In the genomic region with DNA sequence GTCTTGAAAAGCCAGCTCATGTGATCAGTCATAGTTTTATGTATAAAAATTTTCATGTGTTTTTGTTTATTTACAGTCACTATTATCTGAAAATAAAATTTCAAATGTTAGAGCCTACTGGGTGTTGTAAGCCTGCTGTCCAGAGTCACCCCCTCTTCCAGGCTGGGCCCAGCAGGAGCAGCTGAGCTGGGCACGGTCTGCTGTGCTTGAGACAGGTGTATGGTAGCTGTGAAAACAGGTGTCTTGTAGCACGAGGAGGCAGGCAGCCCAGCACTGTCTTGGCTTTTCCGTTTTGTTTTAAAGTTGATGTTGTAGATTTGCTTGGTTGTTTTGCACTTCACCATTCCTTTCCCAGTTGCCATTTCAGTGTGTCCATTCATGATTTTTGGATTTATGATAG, we compare ENCODE assay signal across 16 mouse cellular contexts.
DNase-seq lines count a peak whose midpoint lies in the region; TF ChIP-seq lines count a peak whose summit lies in the region.
"Had no signal": no experiment of that assay in that cellular context is flagged by ENCODE, and none has a peak within 500 bp of the region (broad histone marks: within the 10 kb centered on the region; RNA-seq: fewer than 3 reads in every experiment).

No protein-coding gene starts in this region.

- no peak overlapping the region for H3K9ac ChIP-seq in heart, adult 2 months (ENCODE audit: low read depth, low read length)

- TF ChIP-seq EP300 in heart, adult 2 months (IDR thresholded peaks at IDR 0.05; ENCODE audit: insufficient read depth, low read depth, low read length) = no peak

- TF ChIP-seq POLR2A in heart, adult 2 months (IDR thresholded peaks at IDR 0.05; ENCODE audit: insufficient read depth, low read depth, low read length) = no peak
- no peak for TF ChIP-seq POLR2A in myocyte (IDR thresholded peaks at IDR 0.05; ENCODE audit: insufficient read length, low read depth)

- intact Hi-C loops in heart, adult 2 months (cut with DNase I) = no loop called here

- H3K36me3 ChIP-seq in heart, adult 2 months (ENCODE audit: control insufficient read depth, insufficient read depth, low read length) = no peaks in the 10 kb centered on the region
- H3K36me3 ChIP-seq in myocyte (ENCODE audit: control insufficient read depth, insufficient read depth) = no peaks in the 10 kb centered on the region

- no peak for TF ChIP-seq CTCF in heart, adult 2 months (IDR thresholded peaks at IDR 0.05)

- H3K4me1 ChIP-seq in heart, adult 2 months (ENCODE audit: control insufficient read depth, insufficient read depth, low read length) = peaks cover 9% of the 10 kb centered on the region

- 90% methylated on average over 3 of the region's 3 CpGs for WGBS in heart, adult 2 months

- no peak overlapping the region for H3K27ac ChIP-seq in heart, adult 2 months

- no peak overlapping the region for H3K4me3 ChIP-seq in heart, adult 2 months
- H3K4me3 ChIP-seq in myocyte = no peak overlapping the region

- peak; percentile 70 for DNase-seq in heart, adult 11 months
- DNase-seq in heart, adult 2 months = no peak
- DNase-seq in gastrocnemius, adult 18-20 months (ENCODE audit: low spot score) = no peak
- DNase-seq: adrenal gland, adult 2 months; adrenal gland, adult 8-10 months; adrenal gland, postnatal 10 days; adrenal gland, postnatal 14 days; adrenal gland, postnatal 25 days; adrenal gland, postnatal 36 days; B cell, adult 2 months; cerebellum, adult 11 months; cerebellum, adult 11-12 months; cerebellum, adult 18-20 months had no signal

- H3K27me3 ChIP-seq in heart, adult 2 months (ENCODE audit: control insufficient read depth, insufficient read depth, low read length) = no peaks in the 10 kb centered on the region
- no peaks in the 10 kb centered on the region for H3K27me3 ChIP-seq in myocyte (ENCODE audit: control insufficient read depth, insufficient read depth, insufficient read length)
- H3K27me3 ChIP-seq: CH12.LX, Patski had no signal

- H3K79me2 ChIP-seq in heart, adult 2 months (replicated peaks; ENCODE audit: control insufficient read depth, insufficient read depth, low read length) = peaks cover 1% of the 10 kb centered on the region
- peaks cover 95% of the 10 kb centered on the region for H3K79me2 ChIP-seq in myocyte (ENCODE audit: control insufficient read depth, insufficient read depth)

- H3ac ChIP-seq in myocyte (ENCODE audit: control insufficient read depth, insufficient read length) = no peak overlapping the region

- no peak overlapping the region for H3K4me2 ChIP-seq in myocyte (ENCODE audit: low read depth)

TF ChIP-seq in myocyte, 11 proteins besides CTCF, POLR2A, EP300 and RAD21:
- TF ChIP-seq POLR2AphosphoS2 (IDR thresholded peaks at IDR 0.05; ENCODE audit: insufficient read length, low read depth) (no peak), MYOD1 (IDR thresholded peaks at IDR 0.05; ENCODE audit: control insufficient read depth in 1 of 3, insufficient read length in 2 of 3, low read depth in 2 of 3) (peak in 2 of 3 experiments; percentile 69 to 88), USF1 (IDR thresholded peaks at IDR 0.05; ENCODE audit: low read depth) (no peak), TCF3 (IDR thresholded peaks at IDR 0.05; ENCODE audit: insufficient read length, low read depth) (peak; percentile 73), MYOG (IDR thresholded peaks at IDR 0.05; ENCODE audit: control insufficient read depth in 1 of 3, insufficient read depth in 1 of 3, insufficient read length in 2 of 3, low read depth in 2 of 3) (peak in 2 of 3 experiments; percentile 79 to 91), TCF12 (IDR thresholded peaks at IDR 0.05; ENCODE audit: insufficient read depth, poor library complexity, severe bottlenecking) (peak; percentile 59)
